Mouse (Mus musculus): ENCODE measurements around the gene Bpnt1. TPM values are rescaled to one million over a fixed set of nuclear protein-coding genes. Genes with fewer than 3 reads are reported as not detected.

Gene Bpnt1
- 80.5 and 81.5 TPM in 2 replicates for total RNA-seq (2014; rRNA removed)
- polyA plus RNA-seq (2012; rRNA removed), result 86.5 and 99.0 TPM in 2 replicates

- H3K4me3 ChIP-seq (ENCODE audit: insufficient read depth, low read depth, low read length), result peak within 1 kb of the TSS; percentile 55
- peaks cover 2% of the 10 kb centered on the region for H3K36me3 ChIP-seq (ENCODE audit: control insufficient read depth, insufficient read depth, low read length)
- H3K27me3 ChIP-seq (ENCODE audit: control insufficient read depth, insufficient read depth, low read length), result no peaks in the 10 kb centered on the region
- peaks cover 11% of the 10 kb centered on the region; the same call in 1 of the 2 replicates for H3K79me2 ChIP-seq (ENCODE audit: control insufficient read depth, insufficient read depth, low read length)
- TF ChIP-seq CTCF (IDR thresholded peaks at IDR 0.05; ENCODE audit: low read depth, low read length), result no peak
- peak; percentile 80 for TF ChIP-seq POLR2A (IDR thresholded peaks at IDR 0.05; ENCODE audit: extremely low read depth, insufficient read depth, low read length)
- peaks cover 6% of the 10 kb centered on the region; the same call in 1 of the 2 replicates for H3K4me1 ChIP-seq (ENCODE audit: control insufficient read depth, insufficient read depth, low read length)
- H3K27ac ChIP-seq (replicated peaks; ENCODE audit: insufficient read depth, low read depth, low read length), result peak within 1 kb of the TSS; percentile 68
- under 1% methylated on average over 32 of the region's 32 CpGs for WGBS
- peak; percentile 84 for DNase-seq (ENCODE audit: extremely low read depth, low read depth, low spot score)
- H3K9ac ChIP-seq (ENCODE audit: low read depth, low read length), result peak within 1 kb of the TSS; percentile 80
Measured at GRCm38 (mm10) chr1:185331983-185332430, at the start of gene Bpnt1. TSS of gene Bpnt1 (plus strand) at chr1:185332149.

- TF ChIP-seq CTCF (IDR thresholded peaks at IDR 0.05; ENCODE audit: low read depth, low read length) (no peak), POLR2A (IDR thresholded peaks at IDR 0.05; ENCODE audit: extremely low read depth, insufficient read depth, low read length) (no peak)
- H3K9ac ChIP-seq (ENCODE audit: low read depth, low read length), result no peak overlapping the region
- no peaks in the 10 kb centered on the region for H3K27me3 ChIP-seq (ENCODE audit: control insufficient read depth, insufficient read depth, low read length)
- 0 out of 2 replicates have a peak, but pooled peaks cover 3% of the 10 kb centered on the region for H3K4me1 ChIP-seq (ENCODE audit: control insufficient read depth, insufficient read depth, low read length)
- no peak overlapping the region for H3K4me3 ChIP-seq (ENCODE audit: insufficient read depth, low read depth, low read length)
- H3K79me2 ChIP-seq (ENCODE audit: control insufficient read depth, insufficient read depth, low read length), result no peaks in the 10 kb centered on the region
- peak; percentile 35 for DNase-seq (ENCODE audit: extremely low read depth, low read depth, low spot score)
- no peak overlapping the region for H3K27ac ChIP-seq (replicated peaks; ENCODE audit: insufficient read depth, low read depth, low read length)
- H3K36me3 ChIP-seq (ENCODE audit: control insufficient read depth, insufficient read depth, low read length), result peaks cover 28% of the 10 kb centered on the region
- WGBS, result 90% methylated on average over 11 of the region's 11 CpGs
Measured at GRCm38 (mm10) chr1:185282846-185283245, 49.1 kb upstream of the Bpnt1 start.

GRCm38 (mm10) chr1:185283247-185283646, 48.7 kb upstream of the Bpnt1 start:
- WGBS, result 94% methylated on average over 15 of the region's 15 CpGs
- Histone ChIP-seq H3K27ac (replicated peaks; ENCODE audit: insufficient read depth, low read depth, low read length) (no peak overlapping the region), H3K4me3 (ENCODE audit: insufficient read depth, low read depth, low read length) (no peak overlapping the region), H3K9ac (ENCODE audit: low read depth, low read length) (no peak overlapping the region), H3K79me2 (ENCODE audit: control insufficient read depth, insufficient read depth, low read length) (no peaks in the 10 kb centered on the region), H3K36me3 (ENCODE audit: control insufficient read depth, insufficient read depth, low read length) (peaks cover 28% of the 10 kb centered on the region), H3K27me3 (ENCODE audit: control insufficient read depth, insufficient read depth, low read length) (no peaks in the 10 kb centered on the region), H3K4me1 (ENCODE audit: control insufficient read depth, insufficient read depth, low read length) (0 out of 2 replicates have a peak, but pooled peaks cover 3% of the 10 kb centered on the region)
- DNase-seq (ENCODE audit: extremely low read depth, low read depth, low spot score), result no peak
- TF ChIP-seq CTCF (IDR thresholded peaks at IDR 0.05; ENCODE audit: low read depth, low read length) (no peak), POLR2A (IDR thresholded peaks at IDR 0.05; ENCODE audit: extremely low read depth, insufficient read depth, low read length) (no peak)

- peak; percentile 71 for DNase-seq (ENCODE audit: extremely low read depth, low read depth, low spot score)
- H3K27ac ChIP-seq (replicated peaks; ENCODE audit: insufficient read depth, low read depth, low read length), result no peak overlapping the region
- H3K79me2 ChIP-seq (ENCODE audit: control insufficient read depth, insufficient read depth, low read length), result no peaks in the 10 kb centered on the region
- no peak overlapping the region for H3K9ac ChIP-seq (ENCODE audit: low read depth, low read length)
- peaks cover 25% of the 10 kb centered on the region for H3K36me3 ChIP-seq (ENCODE audit: control insufficient read depth, insufficient read depth, low read length)
- H3K4me1 ChIP-seq (ENCODE audit: control insufficient read depth, insufficient read depth, low read length), result no peaks in the 10 kb centered on the region
- TF ChIP-seq POLR2A (IDR thresholded peaks at IDR 0.05; ENCODE audit: extremely low read depth, insufficient read depth, low read length) (no peak), CTCF (IDR thresholded peaks at IDR 0.05; ENCODE audit: low read depth, low read length) (no peak)
- H3K4me3 ChIP-seq (ENCODE audit: insufficient read depth, low read depth, low read length), result no peak overlapping the region
- 20% methylated on average over 4 of the region's 4 CpGs for WGBS
- no peaks in the 10 kb centered on the region for H3K27me3 ChIP-seq (ENCODE audit: control insufficient read depth, insufficient read depth, low read length)
Measured at GRCm38 (mm10) chr1:185284740-185285139, 47.2 kb upstream of the Bpnt1 start.

GRCm38 (mm10) chr1:185285171-185285570, 46.8 kb upstream of the Bpnt1 start:
- peak; percentile 26 for DNase-seq (ENCODE audit: extremely low read depth, low read depth, low spot score)
- no peaks in the 10 kb centered on the region for H3K27me3 ChIP-seq (ENCODE audit: control insufficient read depth, insufficient read depth, low read length)
- peaks cover 26% of the 10 kb centered on the region for H3K36me3 ChIP-seq (ENCODE audit: control insufficient read depth, insufficient read depth, low read length)
- no peak for TF ChIP-seq CTCF (IDR thresholded peaks at IDR 0.05; ENCODE audit: low read depth, low read length)
- TF ChIP-seq POLR2A (IDR thresholded peaks at IDR 0.05; ENCODE audit: extremely low read depth, insufficient read depth, low read length), result no peak
- WGBS, result 79% methylated on average over 4 of the region's 4 CpGs
- H3K9ac ChIP-seq (ENCODE audit: low read depth, low read length), result no peak overlapping the region
- no peaks in the 10 kb centered on the region for H3K79me2 ChIP-seq (ENCODE audit: control insufficient read depth, insufficient read depth, low read length)
- H3K27ac ChIP-seq (replicated peaks; ENCODE audit: insufficient read depth, low read depth, low read length), result no peak overlapping the region
- no peaks in the 10 kb centered on the region for H3K4me1 ChIP-seq (ENCODE audit: control insufficient read depth, insufficient read depth, low read length)
- H3K4me3 ChIP-seq (ENCODE audit: insufficient read depth, low read depth, low read length), result no peak overlapping the region

- Histone ChIP-seq H3K9ac (ENCODE audit: low read depth, low read length) (no peak overlapping the region), H3K4me1 (ENCODE audit: control insufficient read depth, insufficient read depth, low read length) (no peaks in the 10 kb centered on the region), H3K4me3 (ENCODE audit: insufficient read depth, low read depth, low read length) (no peak overlapping the region), H3K27ac (replicated peaks; ENCODE audit: insufficient read depth, low read depth, low read length) (no peak overlapping the region), H3K27me3 (ENCODE audit: control insufficient read depth, insufficient read depth, low read length) (no peaks in the 10 kb centered on the region), H3K79me2 (ENCODE audit: control insufficient read depth, insufficient read depth, low read length) (no peaks in the 10 kb centered on the region), H3K36me3 (ENCODE audit: control insufficient read depth, insufficient read depth, low read length) (peaks cover 26% of the 10 kb centered on the region)
- no peak for TF ChIP-seq CTCF (IDR thresholded peaks at IDR 0.05; ENCODE audit: low read depth, low read length)
- TF ChIP-seq POLR2A (IDR thresholded peaks at IDR 0.05; ENCODE audit: extremely low read depth, insufficient read depth, low read length), result no peak
- WGBS, result 81% methylated on average over 20 of the region's 20 CpGs
- peak; percentile 70 for DNase-seq (ENCODE audit: extremely low read depth, low read depth, low spot score)
Measured at GRCm38 (mm10) chr1:185287066-185287465, 44.9 kb upstream of the Bpnt1 start.

Measured in liver, adult 2 months (tissue).